Mouse (Mus musculus) lung, adult 2 months (tissue): ENCODE measurements around the gene Amn1. TPM values are rescaled to one million over a fixed set of nuclear protein-coding genes. Genes with fewer than 3 reads are reported as not detected.
"Not testable (repeated sequence)": the region's sequence is repeated elsewhere in the genome, so short reads cannot be mapped to it uniquely, and the experiment has no call there.

Experiments
- DNase-seq: peaks from one replicate; pipeline ENCODE4 v3.0.0; 2022
- H3K4me1 ChIP-seq: fragments of 200-500 bp; 2 replicates; pipeline ENCODE4 v1.6.1; 2011; ENCODE audit warnings: low read length; ENCODE audit not compliant: control insufficient read depth, insufficient read depth
- H3K4me3 ChIP-seq: fragments of 200-500 bp; replicated peaks from 2 replicates; pipeline ENCODE3; 2011; ENCODE audit warnings: low read depth, mild to moderate bottlenecking, control low read depth, low read length; ENCODE audit errors: extremely low read depth
- CTCF ChIP-seq: fragments of 200-500 bp; IDR thresholded peaks from 2 replicates; pipeline ENCODE4 v1.5.1; 2011; ENCODE audit warnings: mild to moderate bottlenecking, low read length, control low read depth; ENCODE audit not compliant: insufficient read depth
- POLR2A ChIP-seq: fragments of 200-500 bp; IDR thresholded peaks from 2 replicates; pipeline ENCODE4 v1.6.1; 2011; ENCODE audit warnings: low read depth, mild to moderate bottlenecking, control low read depth, low read length, borderline replicate concordance; ENCODE audit errors: extremely low read depth
- WGBS: fragments of 180-500 bp; shearing (Covaris S2); methylation state at CpG from one replicate; pipeline ENCODE4 v1.1.7; 2018; 5-methylcytosine and 5-hydroxymethylcytosine counted together
- polyA plus RNA-seq: library from polyadenylated mRNA; depleted of rRNA; stranded (reverse); fragments of >200 nt; gene quantifications from 2 replicates; pipeline ENCODE4 v1.2.3, GENCODE M21; 2012; rRNA removed

The Amn1 gene
- polyA plus RNA-seq: 9.9 and 10.7 TPM in 2 replicates

DNA sequence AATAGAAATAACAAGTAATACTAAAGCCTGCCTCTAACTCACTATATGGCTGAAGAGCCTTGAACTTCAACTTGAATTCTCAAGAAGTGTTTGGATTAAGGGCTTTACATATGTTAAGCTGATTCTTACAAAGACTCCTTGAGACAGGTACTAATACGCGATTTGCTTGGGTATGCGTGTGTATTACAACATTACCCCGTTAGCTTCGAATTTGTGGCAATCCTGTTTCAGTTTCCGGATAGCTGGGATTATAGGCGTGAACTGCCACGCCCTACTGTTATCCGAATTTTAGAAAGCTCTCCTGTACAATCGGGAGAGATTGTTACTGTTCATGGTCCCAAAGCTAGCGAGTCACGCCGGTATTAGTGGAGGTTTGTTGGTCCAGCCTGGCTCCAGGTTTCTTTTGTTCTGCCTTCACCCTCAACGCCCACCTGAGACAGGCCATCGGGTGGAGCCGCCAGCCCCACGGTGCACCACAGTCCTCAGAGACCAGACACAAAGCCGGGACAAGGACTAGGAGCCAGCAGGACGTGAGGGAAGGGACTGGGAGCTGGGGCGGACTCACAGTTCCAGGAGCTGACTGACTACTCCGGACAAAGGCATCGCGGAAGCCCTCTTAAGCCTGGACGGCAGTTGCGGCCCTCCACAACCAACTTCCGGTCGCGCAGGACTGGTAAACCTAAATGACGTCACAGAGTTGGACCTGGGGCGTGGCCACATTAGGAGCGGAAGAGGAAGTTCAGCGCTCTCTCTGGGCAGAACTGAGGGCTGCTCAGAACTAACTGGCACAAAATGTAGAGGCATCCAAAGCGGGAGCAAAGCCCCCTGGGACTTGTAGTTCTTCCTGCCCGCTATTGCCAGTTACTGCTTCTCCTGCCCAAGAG, at the start of gene Amn1:
TSS of gene Amn1 (minus strand) at position 672 of the 884 bp plus-strand sequence.
- peaks cover 13% of the 10 kb centered on the region for H3K4me1 ChIP-seq
- peak; percentile 96 for DNase-seq
- TF ChIP-seq POLR2A (peak; percentile 99), CTCF (no peak)
- WGBS: under 1% methylated on average over 34 of the region's 34 CpGs
- H3K4me3 ChIP-seq: peak within 1 kb of the TSS; percentile 94

DNA sequence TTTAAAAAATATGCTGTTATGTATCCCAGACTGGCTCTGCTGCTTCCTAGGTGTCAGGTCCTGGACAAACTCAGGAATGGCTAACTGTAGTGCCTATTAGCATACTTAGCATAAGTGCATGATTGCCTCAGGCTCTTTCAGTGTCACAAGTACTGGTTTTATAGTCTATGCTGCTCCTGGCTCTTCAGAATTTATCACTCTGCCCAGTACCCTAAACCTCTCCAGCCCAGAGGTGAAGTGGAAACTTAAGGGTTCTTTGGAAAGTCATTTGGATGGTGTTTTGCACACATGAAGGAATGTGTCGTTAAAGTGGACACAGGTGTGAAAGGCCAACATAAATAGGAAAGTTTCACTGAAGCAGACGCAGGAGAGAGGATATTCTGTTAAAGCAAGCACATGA, 48.3 kb upstream of the Amn1 start:
- 62% methylated on average over 2 of the region's 2 CpGs for WGBS
- Histone ChIP-seq H3K4me1 (peaks cover 9% of the 10 kb centered on the region), H3K4me3 (no peak overlapping the region)
- no peak for TF ChIP-seq POLR2A
- TF ChIP-seq CTCF: no peak
- DNase-seq: peak; percentile 31

DNA sequence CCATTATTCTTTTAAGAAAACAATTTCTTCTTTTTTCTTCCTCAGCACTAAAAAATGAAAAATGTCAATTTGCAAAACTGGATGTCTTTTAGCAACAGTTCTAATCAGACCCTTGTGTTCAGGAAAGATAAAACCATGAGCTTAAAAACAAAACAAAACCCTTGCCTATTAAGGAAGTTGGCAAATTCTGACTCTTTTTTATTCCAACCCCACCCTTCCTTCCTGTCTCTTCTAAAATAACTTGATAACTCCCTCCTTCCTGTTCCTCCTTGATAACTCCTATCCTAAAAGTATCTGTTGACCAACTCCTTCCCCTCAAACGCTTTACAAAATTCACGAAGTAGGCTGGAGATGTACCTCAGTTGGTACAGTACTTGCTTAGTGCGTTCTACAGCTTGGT, 45.4 kb upstream of the Amn1 start:
- WGBS: 47% methylated on average over 3 of the region's 3 CpGs
- TF ChIP-seq CTCF: no peak
- no peak for TF ChIP-seq POLR2A
- H3K4me3 ChIP-seq: no peak overlapping the region
- peaks cover 8% of the 10 kb centered on the region for H3K4me1 ChIP-seq
- no peak for DNase-seq

DNA sequence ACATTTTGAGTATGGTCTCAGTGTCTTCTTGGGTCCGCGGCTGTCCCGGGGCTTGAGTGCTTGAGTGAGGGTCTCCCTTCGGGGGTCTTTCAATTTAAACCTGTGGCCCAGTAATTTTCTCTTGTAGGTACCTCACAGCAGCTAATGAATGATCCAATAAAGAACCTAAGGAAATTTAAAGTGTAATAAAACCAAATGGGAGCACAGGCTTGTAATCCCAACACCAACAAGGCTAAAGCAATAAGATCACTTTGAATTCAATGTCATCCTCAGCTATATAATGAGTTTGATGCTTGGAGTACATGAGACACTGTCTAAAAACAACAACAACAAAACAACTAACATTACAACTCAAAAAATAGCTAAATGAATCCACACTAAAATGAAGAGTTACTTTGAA, 36.2 kb upstream of the Amn1 start:
- no peak for DNase-seq
- TF ChIP-seq POLR2A (no peak), CTCF (no peak)
- 92% methylated on average over 4 of the region's 4 CpGs for WGBS
- Histone ChIP-seq H3K4me3 (no peak overlapping the region), H3K4me1 (no peaks in the 10 kb centered on the region)

DNA sequence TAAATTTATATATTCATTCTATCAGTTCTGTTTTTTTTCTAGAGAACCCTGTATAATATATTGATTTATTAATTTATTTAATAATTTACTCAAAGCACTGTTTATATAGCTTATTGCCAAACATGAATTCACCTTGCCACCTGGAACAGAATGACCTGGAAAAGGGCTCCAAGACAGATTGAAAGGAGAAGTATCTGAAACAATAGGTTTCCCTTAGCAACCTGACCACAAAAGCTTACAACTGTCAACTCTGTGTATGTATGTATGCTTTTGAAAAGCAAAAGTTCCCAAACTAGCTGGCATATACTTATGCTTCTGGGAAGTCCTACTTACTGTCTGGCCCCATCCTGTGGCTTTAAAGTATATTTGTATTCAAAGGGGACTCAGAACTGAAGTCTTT, 32.8 kb upstream of the Amn1 start:
- no peak for TF ChIP-seq CTCF
- TF ChIP-seq POLR2A: no peak
- H3K4me3 ChIP-seq: no peak overlapping the region

DNA sequence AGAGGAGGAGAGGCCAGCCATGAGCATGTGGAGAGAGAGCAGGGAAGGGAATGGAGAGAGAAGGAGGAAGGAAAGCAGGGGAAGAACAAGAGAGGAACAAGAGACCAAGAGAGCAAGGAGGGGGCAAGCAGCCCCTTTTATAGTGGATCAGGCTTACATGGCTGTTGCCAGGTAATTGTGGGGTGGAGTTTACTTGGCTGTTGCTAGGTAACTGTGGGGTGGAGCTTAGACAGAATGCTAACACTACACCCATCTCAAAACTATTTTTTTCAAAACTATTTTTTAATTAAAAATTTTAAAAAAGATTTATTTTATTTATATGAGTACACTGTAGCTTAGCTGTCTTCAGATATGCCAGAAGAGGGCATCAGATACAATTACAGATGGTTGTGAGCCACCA, 10.1 kb upstream of the Amn1 start:
- DNase-seq: no peak
- Histone ChIP-seq H3K4me1 (peaks cover 2% of the 10 kb centered on the region), H3K4me3 (no peak overlapping the region)
- TF ChIP-seq CTCF: no peak
- TF ChIP-seq POLR2A: no peak

More for the DNA sequence above, 32.8 kb upstream of the Amn1 start:
- no peaks in the 10 kb centered on the region for H3K4me1 ChIP-seq
- no peak for DNase-seq

DNA sequence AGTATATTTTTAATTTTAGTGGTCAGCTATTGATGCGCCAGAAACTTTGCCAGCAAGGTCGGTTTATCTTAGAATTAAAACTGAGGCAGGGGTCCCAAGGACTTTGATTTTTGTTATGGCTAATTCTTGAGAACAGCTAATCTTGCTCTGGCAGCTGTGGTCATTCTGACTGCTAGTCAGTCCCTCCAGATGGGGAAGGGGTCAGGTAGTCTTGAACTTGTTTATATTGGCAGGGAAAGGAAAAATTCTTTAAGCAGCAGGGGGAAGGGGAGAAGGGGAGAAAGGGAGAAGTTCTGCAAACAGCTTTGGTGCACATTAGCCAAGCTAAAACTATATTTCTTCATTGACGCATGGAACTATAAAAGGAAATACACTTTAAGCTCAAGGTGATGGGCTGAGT, 8.6 kb upstream of the Amn1 start:
- WGBS: 48% methylated on average over 3 of the region's 3 CpGs
- TF ChIP-seq CTCF (no peak), POLR2A (no peak)
- DNase-seq: no peak

DNA sequence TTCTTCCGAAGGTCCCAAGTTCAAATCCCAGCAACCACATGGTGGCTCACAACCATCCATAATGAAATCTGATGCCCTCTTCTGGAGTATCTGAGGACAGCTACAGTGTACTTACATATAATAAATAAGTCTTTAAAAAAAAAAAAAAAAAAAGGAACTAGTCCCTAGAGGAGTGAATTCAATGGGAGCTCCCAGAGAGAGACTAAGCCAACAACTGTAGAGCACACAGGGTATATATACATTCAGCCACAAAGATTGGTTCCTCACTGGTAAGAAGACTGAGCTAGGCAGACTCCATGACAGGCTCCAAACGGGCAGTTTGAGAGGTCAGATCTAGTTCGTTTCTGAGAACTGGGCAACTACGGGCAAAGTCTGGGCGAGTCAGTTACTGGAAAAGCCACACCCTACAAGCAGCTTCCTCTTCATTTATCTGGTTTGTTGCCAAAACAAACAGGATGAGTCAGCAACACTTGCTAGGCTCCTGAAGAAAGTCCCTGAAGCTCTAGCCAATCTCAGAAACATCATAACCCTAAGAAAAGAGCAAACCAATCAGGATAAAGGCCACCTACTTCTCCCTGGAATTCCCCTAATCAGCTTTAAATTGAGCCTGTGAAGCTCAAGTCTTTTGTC, 4.9 kb upstream of the Amn1 start:
- H3K4me1 ChIP-seq: peaks cover 7% of the 10 kb centered on the region
- peak; percentile 18 for DNase-seq
- no peak overlapping the region for H3K4me3 ChIP-seq
- WGBS: 24% methylated on average over 5 of the region's 5 CpGs
- TF ChIP-seq CTCF (no peak), POLR2A (no peak)

More for the DNA sequence above, 8.6 kb upstream of the Amn1 start:
- H3K4me1 ChIP-seq: peaks cover 5% of the 10 kb centered on the region
- no peak overlapping the region for H3K4me3 ChIP-seq

DNA sequence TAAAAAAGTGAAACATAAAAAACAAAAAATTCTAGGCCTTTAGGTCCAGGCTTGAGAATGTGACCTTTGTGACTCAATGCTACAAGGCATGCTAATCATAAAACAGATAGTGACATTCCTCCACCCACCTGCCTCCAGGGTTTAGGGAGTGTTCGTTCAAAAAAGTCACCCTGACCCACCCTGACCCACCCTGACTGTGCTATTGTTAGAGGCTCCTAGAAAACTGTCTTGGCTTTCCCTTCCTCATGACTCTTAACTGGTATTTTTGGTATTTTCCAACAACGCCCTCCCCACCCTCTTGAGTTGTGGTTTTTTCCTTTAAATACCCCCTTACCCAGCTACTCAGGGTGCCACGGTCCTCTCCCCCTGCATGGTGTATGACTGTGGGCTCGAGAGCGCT, 3.4 kb upstream of the Amn1 start:
- peaks cover 12% of the 10 kb centered on the region for H3K4me1 ChIP-seq
- DNase-seq, H3K4me3 ChIP-seq: not testable (repeated sequence)
- 81% methylated on average over 5 of the region's 5 CpGs for WGBS

DNA sequence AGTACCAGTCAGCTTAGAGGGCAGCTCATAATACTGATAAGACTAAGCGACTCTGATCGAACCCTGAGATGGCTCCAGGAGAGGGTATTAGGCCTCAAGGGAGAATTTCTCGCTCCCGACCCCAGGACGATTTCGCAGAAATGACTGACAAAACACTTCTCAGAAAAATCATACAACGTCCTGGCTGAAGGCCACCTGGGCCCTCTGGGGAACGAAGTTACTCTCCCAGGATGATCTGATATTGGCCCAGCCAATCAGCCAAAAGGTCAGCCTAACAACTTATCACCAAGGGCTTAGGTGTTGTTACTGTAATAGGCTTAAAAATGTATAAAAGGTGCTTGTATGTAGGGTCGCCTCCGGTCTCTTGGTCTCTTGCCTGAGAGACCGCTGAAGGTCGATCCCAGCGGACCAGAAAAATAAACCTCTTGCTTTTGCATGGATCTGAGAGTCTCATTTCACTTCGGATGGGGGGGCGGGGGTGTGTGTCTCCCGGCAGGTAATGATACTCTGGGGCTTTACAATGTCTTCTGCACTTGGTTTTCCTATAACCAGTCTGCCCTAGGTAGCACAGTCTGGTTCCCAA, 919 bp upstream of the Amn1 start:
- DNase-seq: no peak
- Histone ChIP-seq H3K4me1 (peaks cover 18% of the 10 kb centered on the region), H3K4me3 (no peak overlapping the region)
- no peak for TF ChIP-seq CTCF
- no peak for TF ChIP-seq POLR2A
- 95% methylated on average over 16 of the region's 16 CpGs for WGBS
